Mouse (Mus musculus) spleen, adult 10 weeks (tissue): Measurements from ENCODE around the gene Tprn. TPM values are rescaled to one million over a fixed set of nuclear protein-coding genes. Genes with fewer than 3 reads are reported as not detected.

Experiments used
- polyA plus RNA-seq: library from polyadenylated mRNA; stranded (reverse); fragments of 350-450 nt; fragmentation: Illumina TruSeq; extraction: RNeasy Lipid Tissue Mini Kit (QIAGEN cat#74804); gene quantifications from one replicate; pipeline ENCODE4 v1.2.3, GENCODE M21; 2015; ENCODE audit warnings: low replicate concordance; ENCODE audit not compliant: insufficient read depth

Gene Tprn
- 5.7 TPM for polyA plus RNA-seq

DNA sequence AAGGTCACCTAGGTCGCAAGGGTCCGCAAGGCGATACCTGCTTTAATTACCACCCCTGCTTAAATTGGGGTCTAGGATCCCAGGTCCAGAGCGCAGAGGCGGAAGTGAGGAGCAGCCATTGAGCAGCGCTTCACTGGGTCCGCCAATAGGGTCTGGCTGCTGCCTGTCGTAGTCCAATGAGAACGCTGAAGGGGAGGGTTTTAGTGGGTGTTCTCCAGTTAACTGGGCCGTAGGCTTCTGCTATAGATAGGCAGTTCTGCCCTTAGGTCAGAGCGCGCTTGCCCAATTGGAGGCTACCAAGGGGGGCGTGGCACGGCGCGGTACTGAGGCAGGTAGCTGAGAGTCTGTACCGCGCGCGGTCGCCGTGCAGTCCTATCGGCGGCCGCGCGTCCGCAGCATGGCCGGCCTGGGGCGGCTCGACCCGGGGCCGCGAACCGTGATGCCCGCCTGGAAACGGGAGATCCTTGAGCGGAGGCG, at the start of gene Tprn:
TSS of gene Tprn (plus strand) at position 328 of the 477 bp plus-strand sequence.

GRCm38 (mm10) chr2:25214444-25214843, 48.0 kb upstream of the Tprn start, which contains the start of gene Stpg3:
Gene Stpg3, minus strand, starts transcription at chr2:25214637.

DNA sequence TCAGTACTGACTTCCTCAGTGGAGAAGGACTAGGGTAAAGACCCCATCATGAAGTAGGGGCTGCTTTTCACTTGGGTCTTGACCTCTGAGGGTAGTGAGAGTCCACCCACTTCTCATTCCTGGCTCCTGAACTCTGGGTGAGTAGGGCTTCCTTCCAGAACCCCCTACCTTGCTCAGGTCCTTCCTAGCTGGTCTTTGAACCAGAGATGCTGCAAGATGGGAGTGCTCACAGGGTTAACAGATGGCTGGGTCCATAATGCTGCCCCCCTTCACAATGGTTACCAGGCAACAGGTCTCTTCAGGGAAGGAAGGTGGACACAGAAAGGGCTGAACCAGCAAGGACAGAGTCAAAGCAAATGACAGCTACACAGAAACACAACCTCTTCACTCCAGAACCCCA, 44.0 kb upstream of the Tprn start, which contains the start of gene Fam166a:
TSS of gene Fam166a (plus strand) at position 301 of the 400 bp plus-strand sequence.

GRCm38 (mm10) chr2:25224492-25224765, 38.0 kb upstream of the Tprn start, which contains the start of gene Tubb4b:
Gene Tubb4b, minus strand, starts transcription at chr2:25224702.

DNA sequence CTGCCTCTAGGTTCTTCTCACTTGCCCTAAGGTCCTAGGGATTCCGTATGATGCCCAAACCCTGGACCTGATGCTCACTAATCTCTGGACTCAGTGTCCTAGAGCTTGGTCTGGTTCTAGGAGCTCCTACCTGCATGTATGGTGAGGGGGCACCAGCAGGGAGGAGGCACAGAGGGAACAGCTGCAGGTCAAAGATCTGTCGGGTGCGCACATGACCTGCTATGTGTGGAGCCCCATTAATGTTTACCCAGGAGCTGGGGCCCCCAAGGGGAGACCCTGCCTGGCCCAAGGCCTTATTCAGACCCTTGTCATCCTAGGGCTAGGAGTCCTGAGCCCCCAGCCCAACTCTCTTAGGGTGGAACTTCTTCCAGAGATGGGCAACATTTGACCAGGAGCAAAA, 28.4 kb upstream of the Tprn start, which contains the start of gene Slc34a3:
TSS of gene Slc34a3 (minus strand) at position 315 of the 400 bp plus-strand sequence.

GRCm38 (mm10) chr2:25236614-25237013, 25.8 kb upstream of the Tprn start, which contains the start of gene Rnf224:
Gene Rnf224, minus strand, starts transcription at chr2:25236787.

GRCm38 (mm10) chr2:25242101-25242506, 20.3 kb upstream of the Tprn start, which contains the start of the genes Rnf208 and Cysrt1:
Gene Rnf208, plus strand, starts transcription at chr2:25242255.
Gene Cysrt1, minus strand, starts transcription at chr2:25242452.

GRCm38 (mm10) chr2:25246183-25247072, 16.0 kb upstream of the Tprn start, which contains the start of gene AL732309.1:
Gene AL732309.1, minus strand, starts transcription at chr2:25246863.

DNA sequence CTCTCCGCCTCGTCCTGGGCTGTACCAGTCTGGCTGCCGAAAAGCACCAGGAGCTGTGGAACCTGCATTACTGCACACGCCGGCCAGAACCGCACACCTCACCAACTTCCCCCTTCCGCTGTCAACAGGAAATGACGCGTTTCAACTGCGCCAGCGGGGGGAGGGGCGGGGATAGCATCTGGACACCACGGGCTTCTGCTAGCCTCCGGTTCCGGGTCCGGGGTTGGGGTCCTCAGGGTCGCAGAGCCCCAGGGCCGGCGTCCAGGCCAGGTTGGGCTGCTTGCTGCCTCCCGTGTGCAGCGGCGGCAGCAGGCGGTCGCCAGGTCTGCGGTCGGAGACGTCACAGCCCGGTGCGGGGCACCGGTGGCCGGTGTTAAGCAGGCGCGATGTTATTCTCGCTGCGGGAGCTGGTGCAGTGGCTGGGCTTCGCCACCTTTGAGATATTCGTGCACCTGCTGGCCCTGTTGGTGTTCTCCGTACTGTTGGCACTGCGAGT, 7.1 kb upstream of the Tprn start, which contains the start of gene Tmem203:
TSS of gene Tmem203 (plus strand) at position 156 of the 496 bp plus-strand sequence.

DNA sequence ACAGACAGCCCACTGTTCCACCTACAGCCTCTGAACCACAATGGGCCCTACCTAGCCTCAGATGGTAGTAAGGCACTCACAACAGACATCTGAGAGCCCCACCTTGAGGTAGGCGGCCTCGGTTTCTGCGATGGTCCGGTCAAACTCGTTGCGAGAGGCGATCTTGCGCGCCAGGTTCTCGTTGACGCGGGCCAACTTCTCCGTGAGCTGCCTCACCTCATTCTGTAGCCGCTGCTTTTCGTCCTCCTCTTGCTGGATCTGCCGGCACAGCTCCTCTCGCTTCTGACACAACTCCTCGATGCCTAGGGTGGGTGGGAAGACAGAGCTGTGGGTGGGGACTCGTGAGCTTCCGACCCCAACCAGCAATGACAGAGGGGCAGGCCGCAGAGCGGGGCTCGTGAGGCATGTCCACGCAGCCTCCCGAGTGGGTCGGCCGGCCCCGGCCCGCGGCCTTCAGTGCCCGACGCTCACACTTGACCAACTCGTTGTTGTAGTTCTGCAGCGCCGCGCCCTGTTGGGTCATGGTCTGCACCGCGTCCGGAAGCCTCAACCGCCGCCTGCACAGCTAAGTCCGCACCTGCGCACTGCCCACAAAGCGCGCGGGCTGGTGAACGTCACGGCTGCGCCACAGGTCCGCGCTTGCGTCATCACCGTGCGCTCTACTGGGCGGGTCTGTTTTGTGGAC, 9.6 kb downstream of the Tprn start, which contains the start of the genes Ssna1 and Anapc2:
TSS of gene Ssna1 (minus strand) at position 612 of the 685 bp plus-strand sequence.
TSS of gene Anapc2 (plus strand) at position 652 of the 685 bp plus-strand sequence.

DNA sequence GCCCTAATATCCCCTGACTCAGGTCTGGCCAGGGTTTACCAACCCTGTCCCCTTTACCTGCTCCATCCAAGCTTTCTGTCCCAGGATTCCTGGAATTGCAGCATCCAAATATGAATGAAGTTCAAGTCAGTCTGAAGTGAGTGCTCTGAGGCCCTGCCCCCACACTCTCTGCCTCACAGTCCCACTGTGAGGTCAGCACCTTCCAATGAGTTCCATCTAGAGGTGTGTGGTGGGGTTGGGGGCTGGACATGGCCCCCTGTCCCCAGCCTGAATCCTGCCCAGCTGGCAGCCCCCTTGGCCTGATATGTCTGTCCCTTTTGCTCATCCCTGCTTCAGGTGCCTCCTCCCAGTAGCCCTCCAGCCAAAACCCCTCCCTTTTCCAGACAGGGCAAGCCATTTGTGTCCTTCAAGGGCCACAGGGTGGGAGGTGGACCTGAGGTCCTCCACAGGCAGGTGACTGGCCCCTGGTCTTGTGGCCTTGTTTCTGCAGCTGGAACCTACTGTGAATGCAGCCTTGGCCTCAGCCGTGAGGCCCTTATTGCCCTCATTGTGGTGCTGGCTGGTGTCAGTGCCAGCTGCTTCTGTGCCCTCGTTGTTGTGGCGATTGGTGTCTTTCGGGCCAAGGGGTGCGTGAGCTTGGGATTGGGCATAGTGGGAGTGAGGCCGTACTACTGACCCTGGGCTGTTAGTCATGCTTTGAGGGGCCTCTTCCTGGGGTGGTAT, 25.7 kb downstream of the Tprn start, which contains the start of gene Tmem210:
TSS of gene Tmem210 (plus strand) at position 219 of the 723 bp plus-strand sequence.

GRCm38 (mm10) chr2:25289651-25290050, 27.2 kb downstream of the Tprn start, which contains the start of gene Lrrc26:
Gene Lrrc26, plus strand, starts transcription at chr2:25289915.

DNA sequence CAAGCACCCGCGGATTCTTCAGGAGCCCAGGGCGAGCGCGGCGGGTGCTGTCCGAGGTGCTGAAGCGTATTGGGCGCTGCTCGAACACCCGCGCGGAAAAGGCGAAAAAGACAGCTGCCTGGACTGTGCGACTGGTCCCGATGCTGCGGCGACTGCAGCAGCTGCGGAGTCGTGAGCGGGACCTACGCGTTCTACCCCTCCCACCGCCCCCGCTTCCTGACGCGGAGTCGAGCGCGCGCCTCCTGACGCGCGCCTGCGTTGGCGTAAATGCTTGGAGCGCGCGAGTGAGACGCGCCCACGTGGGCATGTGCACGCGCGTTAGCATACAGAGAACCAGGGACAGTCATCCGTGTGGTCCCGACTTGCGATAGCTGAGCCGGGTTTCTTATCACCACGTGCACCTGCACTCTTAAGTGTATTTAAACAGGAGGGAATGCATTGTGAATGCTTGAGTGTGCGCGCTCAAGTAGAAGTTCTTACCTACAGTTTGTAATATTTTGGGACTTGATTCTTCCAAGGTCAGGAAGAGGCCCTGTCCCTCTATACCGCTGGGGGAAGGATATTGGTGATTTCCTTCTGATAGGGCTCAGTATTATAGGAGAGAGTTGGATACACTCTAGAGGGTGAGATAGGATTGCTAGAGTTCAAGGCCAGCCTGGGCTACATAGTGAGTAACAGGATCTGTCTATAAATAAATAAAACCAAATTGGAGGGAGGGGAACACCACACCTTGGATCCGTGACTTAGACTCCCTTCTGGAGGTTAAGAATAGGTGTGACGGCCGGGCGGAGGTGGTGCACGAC, 56.8 kb downstream of the Tprn start, which contains the start of gene Grin1:
TSS of gene Grin1 (minus strand) at position 217 of the 803 bp plus-strand sequence.

Other genes starting within 250 kb of the Tprn start
- gene Nsmf, start 208.3 kb upstream of the Tprn start, polyA plus RNA-seq: 15.8 TPM
- gene Entpd8, start 182.3 kb upstream of the Tprn start, polyA plus RNA-seq: not detected
- gene Noxa1, start 167.5 kb upstream of the Tprn start, polyA plus RNA-seq: not detected
- gene Nrarp, start 81.9 kb upstream of the Tprn start, polyA plus RNA-seq: 4.6 TPM
- 31.7 TPM for gene Tor4a, start 65.7 kb upstream of the Tprn start, polyA plus RNA-seq
- gene Nelfb, start 51.1 kb upstream of the Tprn start, polyA plus RNA-seq: 52.5 TPM
- gene Stpg3, start 48.0 kb upstream of the Tprn start, polyA plus RNA-seq: not detected
- gene Fam166a, start 43.9 kb upstream of the Tprn start, polyA plus RNA-seq: not detected
- gene Tubb4b, start 37.9 kb upstream of the Tprn start, polyA plus RNA-seq: 108 TPM
- not detected for gene Slc34a3, start 28.3 kb upstream of the Tprn start, polyA plus RNA-seq
- gene Rnf224, start 25.8 kb upstream of the Tprn start, polyA plus RNA-seq: not detected
- gene Rnf208, start 20.4 kb upstream of the Tprn start, polyA plus RNA-seq: 0.18 TPM
- gene Cysrt1, start 20.2 kb upstream of the Tprn start, polyA plus RNA-seq: not detected
- gene AL732309.1, start 15.8 kb upstream of the Tprn start, polyA plus RNA-seq: 8.7 TPM
- 3.6 TPM for gene Tmem203, start 7.2 kb upstream of the Tprn start, polyA plus RNA-seq
- gene Ssna1, start 9.8 kb downstream of the Tprn start, polyA plus RNA-seq: 30.6 TPM
- gene Anapc2, start 9.9 kb downstream of the Tprn start, polyA plus RNA-seq: 58.0 TPM
- gene Tmem210, start 25.5 kb downstream of the Tprn start, polyA plus RNA-seq: not detected
- gene Lrrc26, start 27.3 kb downstream of the Tprn start, polyA plus RNA-seq: not detected
- gene Grin1, start 56.6 kb downstream of the Tprn start, polyA plus RNA-seq: not detected
- gene Man1b1, start 69.7 kb downstream of the Tprn start, polyA plus RNA-seq: 62.7 TPM
- 30.6 TPM for gene Dpp7, start 93.7 kb downstream of the Tprn start, polyA plus RNA-seq
- gene Uap1l1, start 103.1 kb downstream of the Tprn start, polyA plus RNA-seq: 14.4 TPM
- gene Sapcd2, start 109.7 kb downstream of the Tprn start, polyA plus RNA-seq: 0.75 TPM
- gene Entpd2, start 133.3 kb downstream of the Tprn start, polyA plus RNA-seq: 1.2 TPM
- 12.1 TPM for gene Npdc1, start 136.7 kb downstream of the Tprn start, polyA plus RNA-seq
- gene Fut7, start 160.6 kb downstream of the Tprn start, polyA plus RNA-seq: 1.4 TPM
- gene Abca2, start 166.1 kb downstream of the Tprn start, polyA plus RNA-seq: 17.7 TPM
- gene Clic3, start 194.2 kb downstream of the Tprn start, polyA plus RNA-seq: not detected
- gene Paxx, start 198.5 kb downstream of the Tprn start, polyA plus RNA-seq: 33.9 TPM
- not detected for gene Ptgds, start 207.4 kb downstream of the Tprn start, polyA plus RNA-seq
- not detected for gene Lcn12, start 231.3 kb downstream of the Tprn start, polyA plus RNA-seq
- gene Fbxw5, start 238.1 kb downstream of the Tprn start, polyA plus RNA-seq: 33.4 TPM
- gene C8g, start 239.1 kb downstream of the Tprn start, polyA plus RNA-seq: 0.72 TPM